Mouse (Mus musculus): ENCODE measurements around the gene Spata13. TPM values are rescaled to one million over a fixed set of nuclear protein-coding genes. Genes with fewer than 3 reads are reported as not detected.
A peak's percentile ranks its signal among the peaks of the same experiment; 100 is the strongest.

Gene Spata13
- total and polyA plus RNA-seq, 2 experiments from 2014 or later = 13.9 to 50.9 TPM

DNA sequence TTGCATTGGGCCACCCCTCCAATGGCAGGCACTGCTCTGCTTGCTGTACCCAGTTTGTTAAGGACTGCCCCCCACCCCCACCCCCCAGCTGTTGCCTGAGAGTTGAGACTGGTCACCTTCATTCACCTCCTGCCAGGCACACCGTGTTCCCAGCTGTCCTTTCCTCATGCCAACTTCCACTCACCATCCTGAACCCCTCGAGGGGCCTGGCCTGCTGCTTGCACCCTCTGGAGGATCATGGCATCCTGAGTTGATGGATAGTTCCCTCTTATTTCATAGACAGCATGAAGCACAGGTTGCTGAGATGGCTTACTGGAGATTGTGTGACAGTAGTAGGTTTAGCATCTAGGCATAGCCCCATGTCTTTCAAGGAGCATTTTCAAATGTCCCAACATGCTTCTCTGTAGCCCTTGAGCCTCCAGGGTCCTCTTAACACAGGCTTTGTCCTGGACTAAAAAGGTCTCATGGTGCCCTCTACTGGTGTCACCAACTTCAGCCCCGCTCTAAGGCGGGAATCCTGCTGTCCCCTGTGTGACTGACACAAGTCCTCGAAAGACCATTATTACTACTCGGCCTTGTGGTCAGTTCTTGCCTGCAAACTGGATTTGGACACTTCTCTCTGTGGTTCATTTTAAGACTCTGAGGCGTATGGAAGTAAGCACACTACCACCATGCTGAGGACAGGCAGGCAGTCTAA lies 54.9 kb downstream of the Spata13 start:
- Histone ChIP-seq H3K9me3 (replicated peaks; ENCODE audit: control insufficient read depth, low read length) (no peaks in the 10 kb centered on the region), H3K36me3 (replicated peaks; ENCODE audit: control insufficient read depth, insufficient read depth, low read length) (no peaks in the 10 kb centered on the region), H3K4me2 (ENCODE audit: low read depth, low read length) (no peak overlapping the region), H3K4me3 (ENCODE audit: low read depth, low read length) (no peak overlapping the region), H3K9ac (replicated peaks; ENCODE audit: low read depth, low read length) (no peak overlapping the region), H3K27me3 (ENCODE audit: control insufficient read depth, insufficient read depth, low read length) (no peaks in the 10 kb centered on the region), H3K27ac (ENCODE audit: low read depth) (no peak overlapping the region), H3K4me1 (ENCODE audit: control insufficient read depth, insufficient read depth) (no peaks in the 10 kb centered on the region)
- TF ChIP-seq CTCF (IDR thresholded peaks at IDR 0.05; ENCODE audit: low read depth) (peak; percentile 76), EP300 (IDR thresholded peaks at IDR 0.05; ENCODE audit: low read depth) (no peak)
- ATAC-seq (ENCODE audit: insufficient read depth, low read depth) = peak; percentile 55; the same call in 1 of the 2 replicates
- peak; percentile 79 for DNase-seq (ENCODE audit: low spot score)
- 25% methylated on average over 7 of the region's 7 CpGs for WGBS

DNA sequence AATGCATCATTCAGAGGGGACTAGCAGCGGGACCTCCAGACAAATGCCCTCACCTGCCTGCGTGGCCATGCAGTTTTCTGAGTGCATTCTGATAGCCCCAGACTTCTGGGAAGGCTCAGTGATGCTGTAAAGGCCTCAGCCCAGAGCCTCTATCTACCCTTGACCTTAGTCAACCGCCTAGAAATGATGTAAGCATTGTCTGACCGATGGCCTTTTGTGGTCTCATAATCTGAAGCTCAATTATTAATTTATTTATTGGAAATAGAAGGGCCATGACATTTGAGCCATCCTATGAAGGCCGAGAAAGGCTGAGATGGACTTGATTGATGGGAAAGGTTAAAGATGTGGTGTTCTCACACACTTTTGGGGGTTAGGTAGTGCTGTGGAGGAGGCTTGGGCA lies 56.0 kb downstream of the Spata13 start:
- H3K4me2 ChIP-seq (ENCODE audit: low read depth, low read length) = no peak overlapping the region
- H3K4me3 ChIP-seq (ENCODE audit: low read depth, low read length) = no peak overlapping the region
- H3K36me3 ChIP-seq (replicated peaks; ENCODE audit: control insufficient read depth, insufficient read depth, low read length) = no peaks in the 10 kb centered on the region
- H3K27me3 ChIP-seq (ENCODE audit: control insufficient read depth, insufficient read depth, low read length) = no peaks in the 10 kb centered on the region
- no peak overlapping the region for H3K9ac ChIP-seq (replicated peaks; ENCODE audit: low read depth, low read length)
- no peaks in the 10 kb centered on the region for H3K9me3 ChIP-seq (replicated peaks; ENCODE audit: control insufficient read depth, low read length)
- no peak for ATAC-seq (ENCODE audit: insufficient read depth, low read depth)
- TF ChIP-seq EP300 (IDR thresholded peaks at IDR 0.05; ENCODE audit: low read depth) (no peak), CTCF (IDR thresholded peaks at IDR 0.05; ENCODE audit: low read depth) (no peak)
- DNase-seq (ENCODE audit: low spot score) = no peak
- 84% methylated on average over 5 of the region's 5 CpGs for WGBS
- H3K27ac ChIP-seq (ENCODE audit: low read depth) = no peak overlapping the region
- H3K4me1 ChIP-seq (ENCODE audit: control insufficient read depth, insufficient read depth) = no peaks in the 10 kb centered on the region

DNA sequence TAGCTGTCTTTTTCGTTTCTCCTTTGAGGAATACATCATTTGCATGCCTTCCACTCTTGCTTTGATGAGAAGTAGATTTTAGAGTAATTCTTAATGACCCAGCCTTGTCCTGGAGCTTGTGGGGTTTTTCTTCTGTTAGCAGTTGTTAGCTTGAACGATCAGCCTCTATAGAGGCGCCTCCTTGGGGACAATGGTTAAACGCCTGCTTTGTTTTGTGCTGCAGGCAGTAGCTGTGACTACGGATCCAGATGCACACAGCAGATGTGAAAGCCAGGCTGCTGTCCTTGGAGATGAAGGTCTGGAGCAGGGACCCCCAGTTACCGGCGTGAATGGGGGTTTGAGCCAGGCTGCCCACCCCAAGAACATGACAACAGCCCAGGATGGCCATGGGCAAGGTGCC lies 56.8 kb downstream of the Spata13 start:
- Histone ChIP-seq H3K9ac (replicated peaks; ENCODE audit: low read depth, low read length) (no peak overlapping the region), H3K4me3 (ENCODE audit: low read depth, low read length) (no peak overlapping the region), H3K27ac (ENCODE audit: low read depth) (no peak overlapping the region), H3K27me3 (ENCODE audit: control insufficient read depth, insufficient read depth, low read length) (no peaks in the 10 kb centered on the region), H3K4me1 (ENCODE audit: control insufficient read depth, insufficient read depth) (no peaks in the 10 kb centered on the region), H3K9me3 (replicated peaks; ENCODE audit: control insufficient read depth, low read length) (no peaks in the 10 kb centered on the region), H3K36me3 (replicated peaks; ENCODE audit: control insufficient read depth, insufficient read depth, low read length) (no peaks in the 10 kb centered on the region), H3K4me2 (ENCODE audit: low read depth, low read length) (no peak overlapping the region)
- no peak for ATAC-seq (ENCODE audit: insufficient read depth, low read depth)
- DNase-seq (ENCODE audit: low spot score) = no peak
- 82% methylated on average over 7 of the region's 7 CpGs for WGBS
- TF ChIP-seq CTCF (IDR thresholded peaks at IDR 0.05; ENCODE audit: low read depth) (no peak), EP300 (IDR thresholded peaks at IDR 0.05; ENCODE audit: low read depth) (no peak)

DNA sequence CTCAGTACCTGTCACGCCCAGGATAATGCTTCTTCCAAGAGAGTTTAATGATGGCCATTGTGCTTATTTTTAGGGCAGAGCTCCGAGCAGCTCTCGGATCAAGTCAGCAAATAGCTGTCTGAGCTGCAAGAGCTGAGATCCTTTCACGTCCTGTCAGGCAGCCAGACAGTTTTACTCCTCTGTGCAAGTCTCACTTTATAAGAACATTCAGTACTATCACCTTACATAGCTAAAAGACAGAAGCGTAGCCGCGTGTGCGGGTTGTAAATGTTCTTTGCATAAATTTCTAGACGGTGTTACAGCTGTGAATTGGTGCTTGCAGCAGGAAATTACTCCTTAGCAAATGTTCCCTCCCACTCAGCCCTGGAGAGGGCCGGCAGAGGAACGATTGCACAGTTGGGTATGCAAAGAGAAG lies 59.3 kb downstream of the Spata13 start:
- no peak overlapping the region for H3K27ac ChIP-seq (ENCODE audit: low read depth)
- no peaks in the 10 kb centered on the region for H3K27me3 ChIP-seq (ENCODE audit: control insufficient read depth, insufficient read depth, low read length)
- H3K36me3 ChIP-seq (replicated peaks; ENCODE audit: control insufficient read depth, insufficient read depth, low read length) = no peaks in the 10 kb centered on the region
- DNase-seq (ENCODE audit: low spot score) (no peak), ATAC-seq (ENCODE audit: insufficient read depth, low read depth) (no peak)
- H3K4me2 ChIP-seq (ENCODE audit: low read depth, low read length) = no peak overlapping the region
- H3K4me1 ChIP-seq (ENCODE audit: control insufficient read depth, insufficient read depth) = no peaks in the 10 kb centered on the region
- 28% methylated on average over 11 of the region's 11 CpGs for WGBS
- no peak overlapping the region for H3K9ac ChIP-seq (replicated peaks; ENCODE audit: low read depth, low read length)
- TF ChIP-seq EP300 (IDR thresholded peaks at IDR 0.05; ENCODE audit: low read depth) (no peak), CTCF (IDR thresholded peaks at IDR 0.05; ENCODE audit: low read depth) (no peak)
- no peak overlapping the region for H3K4me3 ChIP-seq (ENCODE audit: low read depth, low read length)
- no peaks in the 10 kb centered on the region for H3K9me3 ChIP-seq (replicated peaks; ENCODE audit: control insufficient read depth, low read length)

DNA sequence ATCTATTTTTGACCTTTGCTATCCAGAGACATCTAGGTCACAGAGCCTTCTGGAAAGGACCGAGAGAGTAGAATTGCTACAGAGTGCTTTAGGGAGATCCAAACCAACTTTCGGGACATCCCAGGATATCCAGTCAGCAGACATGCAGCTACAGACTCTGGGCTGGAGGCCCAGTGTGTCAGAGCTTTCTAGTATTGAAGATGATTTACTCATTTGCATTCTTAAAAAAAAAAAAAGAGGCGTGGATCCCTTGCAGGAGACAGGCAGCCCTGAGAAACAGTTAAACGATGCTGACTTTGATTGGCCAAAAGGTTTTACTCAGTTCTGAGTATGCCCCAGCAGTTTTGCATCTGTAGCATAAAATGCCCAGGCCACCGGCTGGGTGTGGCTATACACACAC lies 59.9 kb downstream of the Spata13 start:
- DNase-seq (ENCODE audit: low spot score) = no peak
- TF ChIP-seq CTCF (IDR thresholded peaks at IDR 0.05; ENCODE audit: low read depth) (no peak), EP300 (IDR thresholded peaks at IDR 0.05; ENCODE audit: low read depth) (no peak)
- Histone ChIP-seq H3K9ac (replicated peaks; ENCODE audit: low read depth, low read length) (no peak overlapping the region), H3K4me3 (ENCODE audit: low read depth, low read length) (no peak overlapping the region), H3K27me3 (ENCODE audit: control insufficient read depth, insufficient read depth, low read length) (no peaks in the 10 kb centered on the region), H3K4me1 (ENCODE audit: control insufficient read depth, insufficient read depth) (no peaks in the 10 kb centered on the region), H3K27ac (ENCODE audit: low read depth) (no peak overlapping the region), H3K4me2 (ENCODE audit: low read depth, low read length) (no peak overlapping the region), H3K36me3 (replicated peaks; ENCODE audit: control insufficient read depth, insufficient read depth, low read length) (no peaks in the 10 kb centered on the region), H3K9me3 (replicated peaks; ENCODE audit: control insufficient read depth, low read length) (no peaks in the 10 kb centered on the region)
- WGBS = 75% methylated on average over 5 of the region's 5 CpGs
- ATAC-seq (ENCODE audit: insufficient read depth, low read depth) = no peak

Data from heart, postnatal 0 days (tissue).